Mouse (Mus musculus): Measurements from ENCODE around the gene Krtap6-5. TPM values are rescaled to one million over a fixed set of nuclear protein-coding genes. Genes with fewer than 3 reads are reported as not detected.
"Not testable (repeated sequence)": the region's sequence is repeated elsewhere in the genome, so short reads cannot be mapped to it uniquely, and the experiment has no call there.

Gene Krtap6-5
- not detected in 2 replicates for total RNA-seq (2021)
- long read RNA-seq = 0 reads

- no peak for DNase-seq
These were observed at the start of gene Krtap6-5 for GRCm38 (mm10) chr16:89047783-89048182. TSS of gene Krtap6-5 (minus strand) at chr16:89047883.

GRCm38 (mm10) chr16:89071041-89071440, 23.4 kb upstream of the Krtap6-5 start:
- not testable (repeated sequence) for DNase-seq

- DNase-seq = not testable (repeated sequence)
These were observed 16.2 kb upstream of the Krtap6-5 start, which contains the start of gene 1110025L11Rik for GRCm38 (mm10) chr16:89063902-89064301. TSS of gene 1110025L11Rik (minus strand) at chr16:89064002.

GRCm38 (mm10) chr16:89041372-89041771, 6.3 kb downstream of the Krtap6-5 start, which contains the start of gene Gm10228:
TSS of gene Gm10228 (minus strand) at chr16:89041472.
- DNase-seq = not testable (repeated sequence)

- not testable (repeated sequence) for DNase-seq
These were observed 16.3 kb downstream of the Krtap6-5 start, which contains the start of gene Krtap6-1 for GRCm38 (mm10) chr16:89031399-89031798. TSS of gene Krtap6-1 (plus strand) at chr16:89031699.

GRCm38 (mm10) chr16:89014984-89015383, 32.7 kb downstream of the Krtap6-5 start, which contains the start of gene Gm10229:
TSS of gene Gm10229 (plus strand) at chr16:89015284.
- DNase-seq = not testable (repeated sequence)

GRCm38 (mm10) chr16:89013973-89014372, 33.7 kb downstream of the Krtap6-5 start:
- DNase-seq = no peak

GRCm38 (mm10) chr16:89010659-89011058, 37.0 kb downstream of the Krtap6-5 start, which contains the start of gene Krtap22-2:
TSS of gene Krtap22-2 (minus strand) at chr16:89010759.
- DNase-seq = no peak

Other genes with a start within 250 kb of the Krtap6-5 start
- gene Gm20741, start 235.7 kb downstream of the Krtap6-5 start, total RNA-seq (2021) = not detected in 2 replicates
- not detected in 2 replicates for gene Krtap15, start 227.7 kb downstream of the Krtap6-5 start, total RNA-seq (2021)
- not detected in 2 replicates for gene Krtap14, start 221.7 kb downstream of the Krtap6-5 start, total RNA-seq (2021)
- not detected in 2 replicates for gene Krtap19-1, start 178.5 kb downstream of the Krtap6-5 start, total RNA-seq (2021)
- gene Krtap19-2, start 173.6 kb downstream of the Krtap6-5 start, total RNA-seq (2021) = not detected in 2 replicates
- not detected in 2 replicates for gene Krtap19-3, start 169.8 kb downstream of the Krtap6-5 start, total RNA-seq (2021)
- gene Krtap19-4, start 162.8 kb downstream of the Krtap6-5 start, total RNA-seq (2021) = not detected in 2 replicates
- gene Krtap19-5, start 151.4 kb downstream of the Krtap6-5 start, total RNA-seq (2021) = not detected in 2 replicates
- gene Krtap19-9b, start 115.6 kb downstream of the Krtap6-5 start, total RNA-seq (2021) = not detected in 2 replicates
- gene Krtap16-3, start 85.0 kb downstream of the Krtap6-5 start, total RNA-seq (2021) = not detected in 2 replicates
- not detected in 2 replicates for gene Krtap22-2, start 37.1 kb downstream of the Krtap6-5 start, total RNA-seq (2021)
- not detected in 2 replicates for gene Gm10229, start 32.6 kb downstream of the Krtap6-5 start, total RNA-seq (2021)
- gene Krtap6-1, start 16.2 kb downstream of the Krtap6-5 start, total RNA-seq (2021) = not detected in 2 replicates
- gene Gm10228, start 6.4 kb downstream of the Krtap6-5 start, total RNA-seq (2021) = not detected in 2 replicates
- not detected in 2 replicates for gene 1110025L11Rik, start 16.1 kb upstream of the Krtap6-5 start, total RNA-seq (2021)
- not detected in 2 replicates for gene Krtap6-3, start 36.1 kb upstream of the Krtap6-5 start, total RNA-seq (2021)
- not detected in 2 replicates for gene Gm6358, start 93.0 kb upstream of the Krtap6-5 start, total RNA-seq (2021)
- gene Gm10061, start 103.2 kb upstream of the Krtap6-5 start, total RNA-seq (2021) = not detected in 2 replicates
- not detected in 2 replicates for gene Gm9789, start 110.1 kb upstream of the Krtap6-5 start, total RNA-seq (2021)
- gene Gm7735, start 121.6 kb upstream of the Krtap6-5 start, total RNA-seq (2021) = not detected in 2 replicates
- gene 1110057P08Rik, start 126.9 kb upstream of the Krtap6-5 start, total RNA-seq (2021) = not detected in 2 replicates
- not detected in 2 replicates for gene Krtap20-2, start 158.0 kb upstream of the Krtap6-5 start, total RNA-seq (2021)

All from adrenal gland, postnatal 25 days (tissue).